Mouse (Mus musculus) spleen, adult 2 months (tissue): Measurements from ENCODE around the gene Uvssa.

Experiments used
- CTCF ChIP-seq: fragments of 200-500 bp; IDR thresholded peaks from 2 replicates; pipeline ENCODE4 v1.5.1; 2011; ENCODE audit warnings: mild to moderate bottlenecking, inconsistent platforms; ENCODE audit not compliant: insufficient read depth, insufficient read length, insufficient replicate concordance; ENCODE audit errors: extremely low read depth
- POLR2A ChIP-seq: fragments of 200-500 bp; IDR thresholded peaks from 2 replicates; pipeline ENCODE4 v1.6.1; 2011; ENCODE audit warnings: low read depth, low read length, inconsistent platforms

DNA sequence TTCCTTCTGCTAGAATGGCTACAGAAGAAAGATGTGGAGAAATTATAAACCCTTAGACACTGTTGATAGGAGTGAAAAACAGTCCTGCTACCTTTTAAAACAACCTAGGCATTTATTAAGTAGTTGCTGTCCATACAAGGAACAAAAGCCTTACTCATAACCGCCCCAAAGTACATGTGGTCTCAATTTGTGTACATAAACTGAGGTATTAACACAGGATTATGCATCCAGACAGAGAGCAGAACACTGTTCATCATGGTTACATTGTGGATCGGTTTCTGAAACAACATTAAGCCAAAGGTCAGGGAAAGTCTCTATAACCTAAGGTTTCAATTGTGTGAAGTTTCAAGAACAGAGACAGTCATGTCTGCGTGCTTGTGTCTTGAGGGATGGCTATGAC is 25.3 kb upstream of the Uvssa start:
- TF ChIP-seq POLR2A (no peak), CTCF (no peak)
